ENCODE assay signal across 12 mouse cellular contexts in genomic region chr17:49031790-49032189, GRCm38 (mm10).
DNase-seq lines count a peak whose midpoint lies in the region; ATAC-seq and TF ChIP-seq lines count a peak whose summit lies in the region.
"Had no signal": no experiment of that assay in that cellular context is flagged by ENCODE, and none has a peak within 500 bp of the region (broad histone marks: within the 10 kb centered on the region; RNA-seq: fewer than 3 reads in every experiment).

No protein-coding gene starts in this region.

- no peaks in the 10 kb centered on the region for H3K36me3 ChIP-seq in heart, adult 2 months (ENCODE audit: control insufficient read depth, insufficient read depth, low read length)
- H3K36me3 ChIP-seq in heart, embryonic 11.5 days (ENCODE audit: control insufficient read depth, insufficient read depth, low read length) = no peaks in the 10 kb centered on the region
- H3K36me3 ChIP-seq in liver, postnatal 0 days (replicated peaks; ENCODE audit: insufficient read depth, low read length) = no peaks in the 10 kb centered on the region
- H3K36me3 ChIP-seq in neural tube, embryonic 15.5 days = no peaks in the 10 kb centered on the region
- H3K36me3 ChIP-seq: heart, embryonic 13.5 days had no signal

- no peaks in the 10 kb centered on the region for H3K79me2 ChIP-seq in heart, adult 2 months (replicated peaks; ENCODE audit: control insufficient read depth, insufficient read depth, low read length)

- intact Hi-C loops in heart, adult 2 months (cut with DNase I) = no loop called here
- intact Hi-C loops in heart, postnatal 14 days (cut with DNase I) = no loop called here

- no peak for TF ChIP-seq CTCF in heart, adult 2 months (IDR thresholded peaks at IDR 0.05)
- TF ChIP-seq CTCF in liver, postnatal 0 days (IDR thresholded peaks at IDR 0.05; ENCODE audit: low read depth) = no peak

- WGBS in heart, adult 2 months = 39% methylated on average over 8 of the region's 8 CpGs
- WGBS in heart, embryonic 11.5 days (ENCODE audit: insufficient replicate concordance) = 79% methylated on average over 8 of the region's 8 CpGs
- WGBS in liver, postnatal 0 days (ENCODE audit: insufficient replicate concordance) = 77% methylated on average over 8 of the region's 8 CpGs
- WGBS in neural tube, embryonic 15.5 days = 69% methylated on average over 8 of the region's 8 CpGs

- H3K27ac ChIP-seq in heart, adult 2 months = no peak overlapping the region
- H3K27ac ChIP-seq in heart, embryonic 11.5 days (ENCODE audit: low read depth, low read length) = no peak overlapping the region
- H3K27ac ChIP-seq in liver, postnatal 0 days (ENCODE audit: low read depth) = no peak overlapping the region
- no peak overlapping the region for H3K27ac ChIP-seq in neural tube, embryonic 15.5 days (replicated peaks)
- H3K27ac ChIP-seq: heart, embryonic 13.5 days had no signal

- peak; percentile 50 to 67 for DNase-seq in heart, adult 2 months
- DNase-seq in adrenal gland, postnatal 10 days = peak; percentile 53
- peak; percentile 58 to 68 for DNase-seq in heart, postnatal 14 days
- DNase-seq in lung, postnatal 36 days = peak; percentile 21
- no peak for DNase-seq in liver, postnatal 0 days
- DNase-seq: spleen, adult 18-20 months had no signal

- no peak overlapping the region for H3K4me3 ChIP-seq in heart, adult 2 months
- H3K4me3 ChIP-seq in heart, embryonic 11.5 days (ENCODE audit: low read depth, low read length) = no peak overlapping the region
- H3K4me3 ChIP-seq in liver, postnatal 0 days (ENCODE audit: low read depth, low read length) = no peak overlapping the region
- H3K4me3 ChIP-seq in neural tube, embryonic 15.5 days (replicated peaks) = no peak overlapping the region
- H3K4me3 ChIP-seq: heart, embryonic 13.5 days had no signal

- H3K9me3 ChIP-seq in heart, embryonic 11.5 days (replicated peaks; ENCODE audit: control insufficient read depth, low read length) = no peaks in the 10 kb centered on the region
- no peaks in the 10 kb centered on the region for H3K9me3 ChIP-seq in liver, postnatal 0 days (ENCODE audit: low read length)
- H3K9me3 ChIP-seq in neural tube, embryonic 15.5 days (replicated peaks) = no peaks in the 10 kb centered on the region
- H3K9me3 ChIP-seq: heart, embryonic 13.5 days had no signal

- H3K4me1 ChIP-seq in heart, adult 2 months (ENCODE audit: control insufficient read depth, insufficient read depth, low read length) = no peaks in the 10 kb centered on the region; the same call in 1 of the 2 replicates
- H3K4me1 ChIP-seq in heart, embryonic 11.5 days (ENCODE audit: control insufficient read depth, insufficient read depth, low read length) = no peaks in the 10 kb centered on the region; the same call in 1 of the 2 replicates
- H3K4me1 ChIP-seq in liver, postnatal 0 days (ENCODE audit: insufficient read depth) = peaks cover 3% of the 10 kb centered on the region
- peaks cover 32% of the 10 kb centered on the region for H3K4me1 ChIP-seq in neural tube, embryonic 15.5 days

- no peak overlapping the region for H3K4me2 ChIP-seq in heart, embryonic 11.5 days
- no peak overlapping the region for H3K4me2 ChIP-seq in liver, postnatal 0 days (ENCODE audit: low read depth, low read length)
- no peak overlapping the region for H3K4me2 ChIP-seq in neural tube, embryonic 15.5 days
- H3K4me2 ChIP-seq: heart, embryonic 13.5 days had no signal

- no peak overlapping the region for H3K9ac ChIP-seq in heart, adult 2 months (ENCODE audit: low read depth, low read length)
- H3K9ac ChIP-seq in heart, embryonic 11.5 days (ENCODE audit: low read depth, low read length) = no peak overlapping the region
- no peak overlapping the region for H3K9ac ChIP-seq in liver, postnatal 0 days (replicated peaks)
- H3K9ac ChIP-seq in neural tube, embryonic 15.5 days (replicated peaks) = no peak overlapping the region
- H3K9ac ChIP-seq: heart, embryonic 13.5 days had no signal

- no peak for ATAC-seq in heart, embryonic 11.5 days (replicated peaks; ENCODE audit: insufficient number of reproducible peaks, low FRiP score, low TSS enrichment)
- no peak for ATAC-seq in granulocyte monocyte progenitor cell, adult 5-6 weeks (replicated peaks; ENCODE audit: poor library complexity, severe bottlenecking)
- ATAC-seq in liver, postnatal 0 days = no peak
- no peak for ATAC-seq in neural tube, embryonic 15.5 days (ENCODE audit: low FRiP score)
- ATAC-seq: midbrain, embryonic 16.5 days had no signal

- no peaks in the 10 kb centered on the region for H3K27me3 ChIP-seq in heart, adult 2 months (ENCODE audit: control insufficient read depth, insufficient read depth, low read length)
- peaks cover 14% of the 10 kb centered on the region for H3K27me3 ChIP-seq in heart, embryonic 11.5 days (ENCODE audit: control insufficient read depth, insufficient read depth, low read length)
- H3K27me3 ChIP-seq in liver, postnatal 0 days (ENCODE audit: insufficient read depth, low read length) = no peaks in the 10 kb centered on the region
- H3K27me3 ChIP-seq in neural tube, embryonic 15.5 days (replicated peaks) = no peaks in the 10 kb centered on the region
- H3K27me3 ChIP-seq: CH12.LX had no signal

- no peak for TF ChIP-seq EP300 in heart, adult 2 months (IDR thresholded peaks at IDR 0.05; ENCODE audit: insufficient read depth, low read depth, low read length)
- TF ChIP-seq EP300 in liver, postnatal 0 days (IDR thresholded peaks at IDR 0.05; ENCODE audit: low read depth) = no peak

- no peak for TF ChIP-seq POLR2A in heart, adult 2 months (IDR thresholded peaks at IDR 0.05; ENCODE audit: insufficient read depth, low read depth, low read length)
